Mouse (Mus musculus) left cerebral cortex, postnatal 4 days (tissue): Measurements from ENCODE around the gene Ccnq. TPM values are rescaled to one million over a fixed set of nuclear protein-coding genes. Genes with fewer than 3 reads are reported as not detected.
"Not testable (repeated sequence)": the region's sequence is repeated elsewhere in the genome, so short reads cannot be mapped to it uniquely, and the experiment has no call there.

Source experiments
- DNase-seq: peaks from one replicate; pipeline ENCODE4 v3.0.0-alpha.2; 2022
- intact Hi-C: fragments of 180-260 bp; cut with DNase I; formaldehyde crosslinking; loops from one replicate; pipeline ENCODE4 v1.15.1; 2025
- total RNA-seq, 2 experiments: library from RNA; stranded (reverse); gene quantifications; 2 replicates each; pipeline ENCODE4 v1.2.3; 2021

Ccnq gene
- total RNA-seq, 2 experiments from 2014 or later, result 16.8 to 17.5 TPM

- intact Hi-C loops, result no loop called here
- no peak for DNase-seq
These were observed 12.8 kb upstream of the Ccnq start for GRCm38 (mm10) chr11:78764304-78764703.

- intact Hi-C loops, result no loop called here
- peak; percentile 69 for DNase-seq
These were observed 10.7 kb upstream of the Ccnq start for GRCm38 (mm10) chr11:78762201-78762600.

GRCm38 (mm10) chr11:78761086-78761485, 9.6 kb upstream of the Ccnq start:
- intact Hi-C loops, result no loop called here
- no peak for DNase-seq

GRCm38 (mm10) chr11:78755299-78755698, 3.8 kb upstream of the Ccnq start:
- intact Hi-C loops, result loop anchor here (5.0 kb wide), 1 partner anchor 72 kb away; the partner anchor contains the start of gene Lyrm9

GRCm38 (mm10) chr11:78754177-78754576, 2.6 kb upstream of the Ccnq start:
- intact Hi-C loops, DNase-seq: not testable (repeated sequence)

More at GRCm38 (mm10) chr11:78755299-78755698, 3.8 kb upstream of the Ccnq start:
- DNase-seq, result no peak

GRCm38 (mm10) chr11:78753183-78753582, 1.7 kb upstream of the Ccnq start:
- intact Hi-C loops, result no loop called here

GRCm38 (mm10) chr11:78751843-78752203, 294 bp upstream of the Ccnq start:
- no peak for DNase-seq
- intact Hi-C loops, result no loop called here

More at GRCm38 (mm10) chr11:78753183-78753582, 1.7 kb upstream of the Ccnq start:
- DNase-seq, result no peak

- intact Hi-C loops, result no loop called here
These were observed 5.3 kb downstream of the Ccnq start for GRCm38 (mm10) chr11:78746264-78746663.

GRCm38 (mm10) chr11:78745475-78745874, 6.1 kb downstream of the Ccnq start:
- intact Hi-C loops, result no loop called here
- DNase-seq, result no peak

More at GRCm38 (mm10) chr11:78746264-78746663, 5.3 kb downstream of the Ccnq start:
- no peak for DNase-seq

- no peak for DNase-seq
- intact Hi-C loops, result no loop called here
These were observed 9.1 kb downstream of the Ccnq start for GRCm38 (mm10) chr11:78742461-78742860.

- no peak for DNase-seq
- intact Hi-C loops, result no loop called here
These were observed 9.6 kb downstream of the Ccnq start for GRCm38 (mm10) chr11:78741958-78742357.

GRCm38 (mm10) chr11:78739361-78739760, 12.2 kb downstream of the Ccnq start:
- intact Hi-C loops, result no loop called here
- DNase-seq, result no peak

- DNase-seq, result no peak
- intact Hi-C loops, result no loop called here
These were observed 14.6 kb downstream of the Ccnq start for GRCm38 (mm10) chr11:78736877-78737408.

GRCm38 (mm10) chr11:78735168-78735567, 16.4 kb downstream of the Ccnq start:
- DNase-seq, result no peak
- intact Hi-C loops, result no loop called here

GRCm38 (mm10) chr11:78732619-78733018, 18.9 kb downstream of the Ccnq start:
- DNase-seq, result no peak
- intact Hi-C loops, result no loop called here

GRCm38 (mm10) chr11:78730902-78731301, 20.6 kb downstream of the Ccnq start:
- no peak for DNase-seq
- intact Hi-C loops, result no loop called here

- DNase-seq, result no peak
These were observed 23.5 kb downstream of the Ccnq start for GRCm38 (mm10) chr11:78728041-78728440.

GRCm38 (mm10) chr11:78726366-78726765, 25.2 kb downstream of the Ccnq start:
- intact Hi-C loops, result no loop called here
- no peak for DNase-seq

More at GRCm38 (mm10) chr11:78728041-78728440, 23.5 kb downstream of the Ccnq start:
- intact Hi-C loops, result no loop called here

GRCm38 (mm10) chr11:78724792-78725191, 26.7 kb downstream of the Ccnq start:
- DNase-seq, result no peak
- intact Hi-C loops, result no loop called here

- intact Hi-C loops, result no loop called here
- DNase-seq, result no peak
These were observed 30.1 kb downstream of the Ccnq start for GRCm38 (mm10) chr11:78721419-78721818.

GRCm38 (mm10) chr11:78717655-78718054, 33.9 kb downstream of the Ccnq start:
- no peak for DNase-seq
- intact Hi-C loops, result no loop called here

- intact Hi-C loops, result no loop called here
- DNase-seq, result no peak
These were observed 42.9 kb downstream of the Ccnq start for GRCm38 (mm10) chr11:78708642-78709041.

GRCm38 (mm10) chr11:78706026-78706425, 45.5 kb downstream of the Ccnq start:
- intact Hi-C loops, result no loop called here

More at GRCm38 (mm10) chr11:78706026-78706425, 45.5 kb downstream of the Ccnq start:
- DNase-seq, result no peak
